Comparison of ENCODE assay signal across 22 mouse cellular contexts in the genomic region with DNA sequence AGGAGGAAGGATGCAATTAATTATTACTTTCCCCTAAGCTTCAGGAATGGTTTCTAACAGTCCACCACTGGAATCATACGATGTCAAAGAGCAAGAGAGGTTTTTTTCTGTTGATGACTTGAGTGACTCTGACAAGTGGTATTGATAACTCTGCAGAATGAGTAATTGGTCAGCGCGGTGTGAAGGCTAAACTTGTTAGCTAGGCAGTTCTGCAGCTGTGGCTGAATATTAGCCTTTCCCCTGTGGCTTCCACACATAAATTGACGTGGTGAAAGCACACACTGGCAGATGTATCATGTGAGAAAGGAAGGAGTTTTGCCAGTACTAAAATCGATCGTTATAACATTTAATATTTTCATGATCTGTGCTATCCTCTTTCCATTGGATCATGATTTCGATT.
DNase-seq lines count a peak whose midpoint lies in the region; ATAC-seq lines count a peak whose summit lies in the region.
"Had no signal": no experiment of that assay in that cellular context is flagged by ENCODE, and none has a peak within 500 bp of the region (broad histone marks: within the 10 kb centered on the region; RNA-seq: fewer than 3 reads in every experiment).

No protein-coding gene starts in this region.

- no peak overlapping the region for H3K4me3 ChIP-seq in hindbrain, embryonic 11.5 days (ENCODE audit: low read depth, low read length)
- no peak overlapping the region for H3K4me3 ChIP-seq in hindbrain, embryonic 13.5 days
- H3K4me3 ChIP-seq in midbrain, embryonic 12.5 days: no peak overlapping the region
- no peak overlapping the region for H3K4me3 ChIP-seq in midbrain, embryonic 10.5 days
- H3K4me3 ChIP-seq in midbrain, embryonic 16.5 days (ENCODE audit: low read depth, low read length): no peak overlapping the region
- H3K4me3 ChIP-seq: embryonic facial prominence, embryonic 15.5 days; erythroblast, embryonic 14.5 days; forebrain, embryonic 10.5 days; gastrocnemius, adult 2 months; heart, embryonic 10.5 days had no signal

- H3K27me3 ChIP-seq in hindbrain, embryonic 11.5 days (ENCODE audit: control insufficient read depth, insufficient read depth, low read length): no peaks in the 10 kb centered on the region
- H3K27me3 ChIP-seq in hindbrain, embryonic 13.5 days: peaks cover 7% of the 10 kb centered on the region
- peaks cover 52% of the 10 kb centered on the region for H3K27me3 ChIP-seq in midbrain, embryonic 12.5 days
- peaks cover 84% of the 10 kb centered on the region for H3K27me3 ChIP-seq in midbrain, embryonic 10.5 days (ENCODE audit: low read depth, poor library complexity, severe bottlenecking)
- H3K27me3 ChIP-seq in midbrain, embryonic 16.5 days (ENCODE audit: control insufficient read depth, insufficient read depth, low read depth, low read length): peaks cover 3% of the 10 kb centered on the region
- H3K27me3 ChIP-seq: embryonic facial prominence, embryonic 15.5 days; Patski had no signal

- no peak overlapping the region for H3K4me2 ChIP-seq in hindbrain, embryonic 11.5 days (replicated peaks; ENCODE audit: low read depth, low read length)
- no peak overlapping the region for H3K4me2 ChIP-seq in hindbrain, embryonic 13.5 days
- no peak overlapping the region for H3K4me2 ChIP-seq in midbrain, embryonic 12.5 days (replicated peaks)
- H3K4me2 ChIP-seq in midbrain, embryonic 16.5 days (ENCODE audit: low read length): no peak overlapping the region
- H3K4me2 ChIP-seq: embryonic facial prominence, embryonic 15.5 days had no signal

- no peaks in the 10 kb centered on the region for H3K4me1 ChIP-seq in hindbrain, embryonic 11.5 days (replicated peaks; ENCODE audit: control insufficient read depth, insufficient read depth, low read length)
- no peaks in the 10 kb centered on the region for H3K4me1 ChIP-seq in hindbrain, embryonic 13.5 days (replicated peaks)
- H3K4me1 ChIP-seq in midbrain, embryonic 12.5 days: no peaks in the 10 kb centered on the region
- H3K4me1 ChIP-seq in midbrain, embryonic 10.5 days: peaks cover 22% of the 10 kb centered on the region
- no peaks in the 10 kb centered on the region for H3K4me1 ChIP-seq in midbrain, embryonic 16.5 days (ENCODE audit: control insufficient read depth, insufficient read depth, low read length)
- H3K4me1 ChIP-seq: embryonic facial prominence, embryonic 15.5 days; heart, embryonic 10.5 days had no signal

- no peaks in the 10 kb centered on the region for H3K9me3 ChIP-seq in hindbrain, embryonic 11.5 days (ENCODE audit: control insufficient read depth, low read length)
- H3K9me3 ChIP-seq in hindbrain, embryonic 13.5 days: no peaks in the 10 kb centered on the region
- H3K9me3 ChIP-seq in midbrain, embryonic 12.5 days: no peaks in the 10 kb centered on the region
- H3K9me3 ChIP-seq in midbrain, embryonic 10.5 days (replicated peaks): no peaks in the 10 kb centered on the region
- H3K9me3 ChIP-seq in midbrain, embryonic 16.5 days (replicated peaks; ENCODE audit: control insufficient read depth, low read length, poor library complexity, severe bottlenecking): no peaks in the 10 kb centered on the region
- H3K9me3 ChIP-seq: embryonic facial prominence, embryonic 15.5 days; forebrain, embryonic 10.5 days; heart, embryonic 10.5 days had no signal

- H3K36me3 ChIP-seq in hindbrain, embryonic 11.5 days (ENCODE audit: control insufficient read depth, insufficient read depth, low read length): no peaks in the 10 kb centered on the region
- no peaks in the 10 kb centered on the region for H3K36me3 ChIP-seq in hindbrain, embryonic 13.5 days
- no peaks in the 10 kb centered on the region for H3K36me3 ChIP-seq in midbrain, embryonic 12.5 days
- H3K36me3 ChIP-seq in midbrain, embryonic 10.5 days: no peaks in the 10 kb centered on the region
- no peaks in the 10 kb centered on the region for H3K36me3 ChIP-seq in midbrain, embryonic 16.5 days (ENCODE audit: control insufficient read depth, insufficient read depth, low read length)
- H3K36me3 ChIP-seq: embryonic facial prominence, embryonic 15.5 days; forebrain, embryonic 10.5 days; heart, embryonic 10.5 days had no signal

- intact Hi-C loops in heart, postnatal 36 days (cut with DNase I): no loop called here
- intact Hi-C loops in gastrocnemius, postnatal 36 days (cut with DNase I): no loop called here

- 68% methylated on average over 7 of the region's 7 CpGs for WGBS in hindbrain, embryonic 11.5 days
- 61% methylated on average over 7 of the region's 7 CpGs for WGBS in hindbrain, embryonic 13.5 days
- 58% methylated on average over 7 of the region's 7 CpGs for WGBS in midbrain, embryonic 12.5 days
- 82% methylated on average over 7 of the region's 7 CpGs for WGBS in midbrain, embryonic 10.5 days
- 59% methylated on average over 7 of the region's 7 CpGs for WGBS in midbrain, embryonic 16.5 days

- no peak overlapping the region for H3K27ac ChIP-seq in hindbrain, embryonic 11.5 days (ENCODE audit: low read depth, low read length)
- H3K27ac ChIP-seq in hindbrain, embryonic 13.5 days: no peak overlapping the region
- no peak overlapping the region for H3K27ac ChIP-seq in midbrain, embryonic 12.5 days (replicated peaks)
- no peak overlapping the region for H3K27ac ChIP-seq in midbrain, embryonic 10.5 days (replicated peaks)
- no peak overlapping the region for H3K27ac ChIP-seq in midbrain, embryonic 16.5 days (ENCODE audit: low read length)
- H3K27ac ChIP-seq: embryonic facial prominence, embryonic 15.5 days; forebrain, embryonic 10.5 days; gastrocnemius, adult 2 months; heart, embryonic 10.5 days had no signal

- ATAC-seq in hindbrain, embryonic 11.5 days (ENCODE audit: low FRiP score): peak; percentile 30; the same call in 1 of the 2 replicates
- ATAC-seq in hindbrain, embryonic 13.5 days (ENCODE audit: low FRiP score): no peak
- peak; percentile 50 for ATAC-seq in midbrain, embryonic 12.5 days (ENCODE audit: low FRiP score, low read depth)
- ATAC-seq in midbrain, embryonic 16.5 days: 0 out of 2 replicates have a peak, but pooled peaks have one; percentile 54
- ATAC-seq: activated CD4-positive, CD25-positive, alpha-beta regulatory T cell, adult 4 months; forebrain, embryonic 14.5 days; inflammation-experienced regulatory T-cells, adult 6 months; Patski had no signal

- DNase-seq in hindbrain, embryonic 11.5 days (ENCODE audit: low spot score): peak; percentile 32
- no peak for DNase-seq in midbrain, embryonic 10.5 days (ENCODE audit: low spot score)
- DNase-seq in heart, postnatal 36 days: no peak
- no peak for DNase-seq in gastrocnemius, postnatal 36 days
- DNase-seq: adrenal gland, postnatal 14 days; cerebellum, adult 18-20 months; cerebellum, adult 9-11 months; cerebellum, postnatal 36 days; gastrocnemius, adult 2 months; heart, adult 18-20 months; heart, postnatal 10 days had no signal

- H3K9ac ChIP-seq in hindbrain, embryonic 11.5 days (ENCODE audit: low read depth, low read length): no peak overlapping the region
- no peak overlapping the region for H3K9ac ChIP-seq in hindbrain, embryonic 13.5 days
- no peak overlapping the region for H3K9ac ChIP-seq in midbrain, embryonic 12.5 days (replicated peaks)
- no peak overlapping the region for H3K9ac ChIP-seq in midbrain, embryonic 16.5 days (ENCODE audit: low read depth, low read length)
- H3K9ac ChIP-seq: embryonic facial prominence, embryonic 15.5 days had no signal
